Mouse (Mus musculus) macrophage (primary cell): ENCODE data around the gene Ugt1a7c. TPM values are rescaled to one million over a fixed set of nuclear protein-coding genes. Genes with fewer than 3 reads are reported as not detected.

ENCODE experiments used
- H3K27ac ChIP-seq: fragments of 350-480 bp; formaldehyde crosslinking; 2 replicates; pipeline ENCODE4 v1.9.0; 2021
- H3K36me3 ChIP-seq: fragments of 350-480 bp; formaldehyde crosslinking; 2 replicates; pipeline ENCODE4 v1.9.0; 2021; ENCODE audit errors: inconsistent target
- H3K4me3 ChIP-seq: fragments of 350-480 bp; formaldehyde crosslinking; 2 replicates; pipeline ENCODE4 v1.9.0; 2021; ENCODE audit errors: inconsistent target
- H3K79me2 ChIP-seq: fragments of 350-480 bp; formaldehyde crosslinking; 2 replicates; pipeline ENCODE4 v1.9.0; 2021; ENCODE audit errors: inconsistent target
- WGBS: methylation state at CpG from one replicate; pipeline ENCODE4 v1.1.7; 2026; ENCODE audit warnings: inconsistent platforms; ENCODE audit not compliant: missing documents; 5-methylcytosine and 5-hydroxymethylcytosine counted together
- polyA plus RNA-seq: library from polyadenylated mRNA; stranded (reverse); fragments of 250-400 nt; gene quantifications from 3 replicates; pipeline ENCODE4 v1.2.4, GENCODE M21; 2018; ENCODE audit warnings: inconsistent platforms

Gene Ugt1a7c
- polyA plus RNA-seq, 1 experiment from 2014 or later: 101 TPM

DNA sequence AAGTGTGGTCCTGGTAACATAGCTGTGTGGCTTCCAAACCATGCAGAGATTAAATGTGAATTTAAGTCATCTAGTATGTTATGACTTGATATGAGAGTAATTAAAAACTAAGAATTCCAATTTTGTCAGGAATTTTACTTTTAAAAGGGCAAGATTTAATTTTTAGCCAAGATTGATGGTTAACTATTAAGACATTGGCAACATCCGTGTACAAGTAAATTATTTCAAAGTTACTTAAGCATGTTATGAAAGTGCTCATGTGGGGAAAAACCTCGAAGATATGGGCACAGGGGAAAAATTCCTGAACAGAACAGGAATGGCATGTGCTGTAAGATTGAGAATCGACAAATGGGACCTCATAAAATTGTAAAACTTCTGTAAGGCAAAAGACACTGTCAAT is 102.6 kb downstream of the Ugt1a7c start:
- no peaks in the 10 kb centered on the region; the same call in 1 of the 2 replicates for H3K79me2 ChIP-seq
- H3K27ac ChIP-seq: no peak overlapping the region
- no peak overlapping the region for H3K4me3 ChIP-seq
- no peaks in the 10 kb centered on the region for H3K36me3 ChIP-seq
- 83% methylated on average over 3 of the region's 3 CpGs for WGBS

- Histone ChIP-seq H3K79me2 (no peaks in the 10 kb centered on the region; the same call in 1 of the 2 replicates), H3K36me3 (no peaks in the 10 kb centered on the region), H3K4me3 (no peak overlapping the region), H3K27ac (no peak overlapping the region)
- WGBS: 95% methylated on average over 2 of the region's 2 CpGs
Measured at GRCm38 (mm10) chr1:88199996-88200395, 105.1 kb downstream of the Ugt1a7c start.

GRCm38 (mm10) chr1:88200456-88200855 is 105.6 kb downstream of the Ugt1a7c start, which contains the start of gene Ugt1a2:
TSS of gene Ugt1a2 (plus strand) at chr1:88200601.
- H3K36me3 ChIP-seq: no peaks in the 10 kb centered on the region
- no peak within 1 kb of the TSS for H3K27ac ChIP-seq
- H3K79me2 ChIP-seq: no peaks in the 10 kb centered on the region; the same call in 1 of the 2 replicates
- 97% methylated on average over 7 of the region's 7 CpGs for WGBS
- H3K4me3 ChIP-seq: no peak within 1 kb of the TSS

- H3K79me2 ChIP-seq: no peaks in the 10 kb centered on the region; the same call in 1 of the 2 replicates
- no peak within 1 kb of the TSS for H3K4me3 ChIP-seq
- H3K36me3 ChIP-seq: no peaks in the 10 kb centered on the region
- WGBS: 36% methylated on average over 58 of the region's 62 CpGs
- no peak within 1 kb of the TSS for H3K27ac ChIP-seq
Measured at GRCm38 (mm10) chr1:88205294-88205922, 110.5 kb downstream of the Ugt1a7c start, which contains the start of gene Dnajb3. TSS of gene Dnajb3 (minus strand) at chr1:88205782.

- 91% methylated on average over 2 of the region's 2 CpGs for WGBS
Measured at GRCm38 (mm10) chr1:88206843-88207479, 112.1 kb downstream of the Ugt1a7c start.

GRCm38 (mm10) chr1:88211812-88212211 is 117.0 kb downstream of the Ugt1a7c start, which contains the start of gene Ugt1a1:
TSS of gene Ugt1a1 (plus strand) at chr1:88211959.
- Histone ChIP-seq H3K27ac (no peak within 1 kb of the TSS), H3K79me2 (no peaks in the 10 kb centered on the region; the same call in 1 of the 2 replicates), H3K36me3 (no peaks in the 10 kb centered on the region), H3K4me3 (no peak within 1 kb of the TSS)
- WGBS: 72% methylated on average over 8 of the region's 8 CpGs

More at GRCm38 (mm10) chr1:88206843-88207479, 112.1 kb downstream of the Ugt1a7c start:
- Histone ChIP-seq H3K4me3 (no peak overlapping the region), H3K79me2 (no peaks in the 10 kb centered on the region; the same call in 1 of the 2 replicates), H3K27ac (no peak overlapping the region), H3K36me3 (no peaks in the 10 kb centered on the region)

DNA sequence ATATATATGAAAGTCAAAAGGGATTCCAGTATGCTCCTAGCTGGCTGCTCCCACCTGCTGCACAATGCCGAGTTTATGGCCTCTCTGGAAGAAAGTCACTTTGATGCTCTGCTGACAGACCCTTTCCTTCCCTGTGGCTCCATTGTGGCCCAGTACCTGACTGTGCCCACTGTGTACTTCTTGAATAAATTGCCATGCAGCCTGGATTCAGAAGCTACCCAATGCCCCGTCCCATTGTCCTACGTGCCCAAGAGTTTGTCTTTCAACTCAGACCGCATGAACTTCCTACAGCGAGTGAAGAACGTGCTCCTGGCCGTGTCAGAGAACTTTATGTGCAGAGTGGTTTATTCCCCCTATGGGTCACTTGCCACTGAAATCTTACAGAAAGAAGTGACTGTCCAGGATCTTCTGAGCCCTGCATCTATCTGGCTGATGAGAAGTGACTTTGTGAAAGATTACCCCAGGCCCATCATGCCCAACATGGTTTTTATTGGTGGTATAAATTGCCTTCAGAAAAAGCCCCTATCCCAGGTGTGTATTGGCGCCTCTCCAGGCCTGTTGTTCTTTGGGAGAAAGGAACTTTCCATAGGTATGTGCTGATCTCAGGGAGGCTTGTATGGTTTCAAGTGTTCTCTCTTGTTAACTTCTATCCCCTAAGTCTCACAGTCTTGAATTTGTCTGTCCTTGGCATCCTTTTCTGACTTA is 117.6 kb downstream of the Ugt1a7c start:
- Histone ChIP-seq H3K27ac (no peak overlapping the region), H3K36me3 (no peaks in the 10 kb centered on the region), H3K4me3 (no peak overlapping the region), H3K79me2 (no peaks in the 10 kb centered on the region)
- 63% methylated on average over 8 of the region's 8 CpGs for WGBS

DNA sequence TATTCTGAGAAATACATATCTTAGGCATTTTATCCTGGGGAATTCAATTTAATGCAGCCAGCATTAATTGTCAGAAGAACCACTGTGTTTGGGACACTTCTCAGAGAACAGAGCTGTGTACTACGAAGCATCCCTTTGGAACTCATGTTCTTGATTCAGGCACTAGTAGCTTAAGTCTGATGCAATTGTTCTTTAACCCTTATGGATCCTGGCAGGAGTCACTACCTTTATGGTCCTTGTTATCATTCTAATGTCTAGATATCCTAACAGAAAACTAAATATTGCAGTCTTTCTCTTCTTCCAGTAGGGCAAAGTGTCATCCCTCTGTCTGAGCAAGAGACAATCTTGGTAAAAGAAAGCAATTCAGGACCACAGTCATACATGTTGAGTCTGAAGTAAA is 118.2 kb downstream of the Ugt1a7c start:
- H3K27ac ChIP-seq: no peak overlapping the region
- H3K79me2 ChIP-seq: no peaks in the 10 kb centered on the region
- H3K36me3 ChIP-seq: no peaks in the 10 kb centered on the region
- WGBS: 75% methylated on average over 1 of the region's 1 CpGs
- H3K4me3 ChIP-seq: no peak overlapping the region

DNA sequence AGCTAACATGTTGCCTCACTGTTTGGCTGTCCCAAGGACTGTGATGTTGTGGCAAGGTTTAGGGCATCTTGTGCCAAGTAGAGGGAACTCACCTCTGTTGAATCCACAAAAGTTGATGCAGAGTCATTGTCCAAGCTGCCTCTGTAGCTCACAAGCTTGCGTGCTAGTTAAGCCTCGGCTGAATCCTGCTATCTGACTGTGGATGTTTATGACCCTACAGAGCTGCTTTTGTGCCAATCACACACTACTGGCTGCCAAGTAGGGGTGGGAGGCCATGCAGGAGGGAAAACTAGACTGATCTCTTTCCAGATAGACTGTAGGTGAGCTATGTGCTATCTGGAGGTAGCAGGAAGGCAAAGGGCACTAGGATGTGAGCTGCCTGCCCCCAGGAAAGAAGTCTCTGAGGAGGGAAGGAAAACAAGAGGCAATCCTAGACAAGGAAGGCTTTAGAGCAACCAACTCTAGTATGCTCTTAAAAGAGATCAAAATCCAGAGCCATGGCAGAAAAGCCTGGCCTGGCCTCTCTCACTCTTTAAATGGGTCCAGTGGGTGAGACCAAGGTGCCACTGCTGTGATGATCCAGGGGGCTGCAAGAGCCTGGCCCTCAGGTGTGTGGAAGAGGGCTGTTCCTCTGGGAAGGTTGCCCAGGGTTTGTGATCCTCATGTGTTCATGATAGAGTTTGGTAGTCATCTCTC is 119.1 kb downstream of the Ugt1a7c start:
- Histone ChIP-seq H3K27ac (no peak overlapping the region), H3K4me3 (no peak overlapping the region), H3K36me3 (no peaks in the 10 kb centered on the region), H3K79me2 (no peaks in the 10 kb centered on the region)
- WGBS: 81% methylated on average over 2 of the region's 2 CpGs

DNA sequence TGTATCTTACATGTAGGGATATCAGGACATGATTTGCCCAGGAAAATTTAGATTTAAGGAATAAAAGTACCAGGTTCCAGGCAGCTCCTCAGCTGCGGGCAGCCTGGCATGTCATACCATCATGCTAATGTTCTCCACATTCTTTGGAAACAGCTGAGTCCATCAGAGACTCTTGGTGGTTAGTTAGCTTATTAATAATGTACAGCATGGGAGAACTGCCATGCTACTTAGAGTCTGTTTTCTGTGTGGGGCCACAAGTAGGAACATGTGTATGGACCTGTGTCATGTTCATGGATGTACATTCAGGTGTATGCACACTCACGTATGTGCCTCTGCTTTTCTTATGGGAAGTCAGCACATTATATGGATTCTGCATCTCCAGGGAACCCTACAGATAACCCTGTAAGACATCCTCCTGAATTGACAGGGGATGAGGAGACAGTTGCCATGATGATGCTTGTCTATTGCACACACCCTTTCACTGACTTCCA is 119.6 kb downstream of the Ugt1a7c start:
- WGBS: 84% methylated on average over 2 of the region's 2 CpGs
- H3K27ac ChIP-seq: no peak overlapping the region

GRCm38 (mm10) chr1:88215466-88216380 is 120.9 kb downstream of the Ugt1a7c start:
- Histone ChIP-seq H3K36me3 (no peaks in the 10 kb centered on the region), H3K4me3 (no peak overlapping the region), H3K79me2 (no peaks in the 10 kb centered on the region), H3K27ac (no peak overlapping the region)
- 70% methylated on average over 10 of the region's 10 CpGs for WGBS

More for the DNA sequence above, 119.6 kb downstream of the Ugt1a7c start:
- Histone ChIP-seq H3K79me2 (no peaks in the 10 kb centered on the region), H3K36me3 (no peaks in the 10 kb centered on the region), H3K4me3 (no peak overlapping the region)

GRCm38 (mm10) chr1:88216551-88216950 is 121.7 kb downstream of the Ugt1a7c start:
- Histone ChIP-seq H3K79me2 (no peaks in the 10 kb centered on the region), H3K4me3 (no peak overlapping the region), H3K36me3 (no peaks in the 10 kb centered on the region), H3K27ac (no peak overlapping the region)
- WGBS: 59% methylated on average over 2 of the region's 2 CpGs

DNA sequence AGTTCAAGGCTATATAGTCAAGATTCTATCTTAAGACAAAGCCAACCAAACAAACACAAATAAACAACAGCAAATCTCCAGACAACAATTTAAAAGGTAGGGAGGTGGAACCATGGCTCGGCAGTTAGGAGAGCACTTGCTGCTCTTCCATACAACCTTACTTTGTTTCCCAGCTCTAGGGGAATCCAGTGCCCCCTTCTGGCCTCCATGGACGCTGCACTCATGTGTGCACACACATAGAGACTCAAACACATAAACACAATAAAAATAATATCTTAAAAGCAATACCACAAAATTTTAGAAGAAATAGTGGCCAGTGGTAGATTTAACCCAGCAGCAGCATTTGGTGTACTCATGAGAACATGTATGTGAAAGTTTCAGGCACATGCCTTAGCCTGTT is 122.3 kb downstream of the Ugt1a7c start:
- Histone ChIP-seq H3K27ac (no peak overlapping the region), H3K4me3 (no peak overlapping the region), H3K36me3 (no peaks in the 10 kb centered on the region), H3K79me2 (no peaks in the 10 kb centered on the region)
- 72% methylated on average over 2 of the region's 2 CpGs for WGBS
